Mouse (Mus musculus): ENCODE data around the gene Olfr1090.

Gene Olfr1090

DNA sequence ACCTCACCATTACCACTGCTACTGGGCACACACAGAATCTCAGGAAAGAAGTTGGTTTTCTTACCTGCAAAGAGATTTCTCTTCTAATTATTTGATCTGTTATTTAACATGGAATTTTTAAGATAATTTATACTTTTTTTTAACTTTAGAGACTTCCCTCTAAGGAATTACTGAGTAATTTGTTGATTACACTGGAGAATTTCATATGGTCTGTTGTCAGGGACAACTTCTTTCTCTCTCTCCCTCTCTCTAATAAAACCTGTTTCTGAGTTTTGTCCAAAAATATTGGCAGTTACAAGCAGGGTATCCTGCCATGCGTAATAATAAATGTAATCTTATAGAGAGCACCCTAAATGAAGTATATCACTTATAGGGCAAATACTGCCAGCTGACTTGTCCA, at the start of gene Olfr1090:
Gene Olfr1090 (minus strand): TSS at position 101 of the 400 bp plus-strand sequence.
- DNase-seq = no peak

DNA sequence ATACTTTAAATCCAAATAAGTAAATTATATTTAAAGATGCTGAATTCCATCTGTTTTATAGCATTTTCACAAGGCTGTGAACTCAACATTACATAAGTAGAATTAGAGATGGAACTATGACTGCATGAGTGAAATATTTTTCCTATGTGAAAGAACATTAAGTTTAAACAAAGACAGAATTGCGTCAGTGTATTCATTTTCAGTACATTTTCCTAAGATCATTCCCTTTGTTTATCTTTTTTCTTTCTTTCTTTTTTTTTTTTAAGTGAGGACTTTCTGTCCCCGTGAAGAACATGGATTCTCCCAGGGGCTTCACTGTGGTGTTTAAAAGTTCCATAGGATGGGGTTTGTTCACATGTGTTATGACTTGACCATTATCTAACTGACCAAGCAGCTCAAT, 23.4 kb upstream of the Olfr1090 start, which contains the start of gene Olfr1093:
Gene Olfr1093 (plus strand): TSS at position 301 of the 400 bp plus-strand sequence.
- no peak for DNase-seq

DNA sequence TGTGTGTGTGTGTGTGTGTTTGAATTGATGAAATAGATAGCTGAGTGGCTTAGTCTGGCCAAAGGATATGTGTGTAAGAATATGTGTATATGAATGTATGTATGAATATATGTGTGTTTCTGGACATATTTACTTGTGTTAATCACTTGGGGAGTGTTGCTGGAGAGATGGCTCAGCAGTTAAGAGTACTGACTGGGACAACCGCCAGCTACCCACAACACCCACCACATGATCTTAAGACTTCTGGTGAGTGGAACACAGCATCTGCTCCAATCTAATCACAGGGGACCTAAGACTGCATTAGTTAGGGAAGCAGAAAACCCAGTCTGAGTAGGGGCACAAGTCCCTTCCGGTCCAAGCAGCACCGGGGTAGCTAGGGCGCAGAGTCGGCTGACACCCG, 2.3 kb upstream of the Olfr1090 start:
- DNase-seq = no peak

DNA sequence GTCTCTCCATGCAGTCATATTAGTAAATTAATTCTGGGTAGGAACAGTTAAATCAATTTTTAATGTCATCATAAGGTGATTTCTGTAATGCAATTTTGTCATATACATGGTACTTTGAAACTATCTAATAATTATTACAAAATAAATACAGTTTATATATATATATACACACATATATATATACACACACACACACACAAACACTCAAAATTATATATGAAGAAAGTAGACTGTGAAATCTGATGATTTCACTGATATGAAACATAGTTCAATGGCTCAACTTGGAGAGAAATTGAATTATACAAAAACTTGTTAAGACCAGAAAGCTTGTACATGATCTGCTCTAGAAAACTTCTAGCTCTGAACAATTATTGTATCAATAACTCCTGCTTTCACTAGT, 25.2 kb downstream of the Olfr1090 start, which contains the start of gene Olfr1089:
Gene Olfr1089 (minus strand): TSS at position 101 of the 400 bp plus-strand sequence.
- DNase-seq = no peak
